Comparison of ENCODE assay signal across 8 mouse cellular contexts in genomic region chr2:49450467-49450866, GRCm38 (mm10). TPM values are rescaled to one million over a fixed set of nuclear protein-coding genes. Genes with fewer than 3 reads are reported as not detected.
A peak's percentile ranks its signal among the peaks of the same experiment; 100 is the strongest.
DNase-seq lines count a peak whose midpoint lies in the region; ATAC-seq and TF ChIP-seq lines count a peak whose summit lies in the region.

No protein-coding gene starts in this region.

- peak overlapping the region; percentile 89; the same call in 1 of the 2 replicates for H3K27ac ChIP-seq in spleen, adult 2 months (ENCODE audit: insufficient read depth, low read length)
- no peak overlapping the region for H3K27ac ChIP-seq in liver, embryonic 11.5 days (ENCODE audit: low read depth, low read length)
- H3K27ac ChIP-seq in stomach, postnatal 0 days (replicated peaks) = no peak overlapping the region

- H3K4me2 ChIP-seq in liver, embryonic 11.5 days = peak overlapping the region; percentile 80
- H3K4me2 ChIP-seq in stomach, postnatal 0 days (replicated peaks; ENCODE audit: low read depth) = peak overlapping the region; percentile 88

- no peak for TF ChIP-seq CTCF in spleen, adult 2 months (IDR thresholded peaks at IDR 0.05; ENCODE audit: extremely low read depth, insufficient read depth, insufficient read length, insufficient replicate concordance)
- TF ChIP-seq CTCF in stomach, postnatal 0 days (IDR thresholded peaks at IDR 0.05; ENCODE audit: low read depth) = no peak

- H3K4me1 ChIP-seq in erythroblast, embryonic 14.5 days (ENCODE audit: control insufficient read depth) = peaks cover 22% of the 10 kb centered on the region
- peaks cover 2% of the 10 kb centered on the region; the same call in 1 of the 2 replicates for H3K4me1 ChIP-seq in spleen, adult 2 months (ENCODE audit: control insufficient read depth, insufficient read depth, insufficient read length)
- no peaks in the 10 kb centered on the region; the same call in none of the 2 replicates for H3K4me1 ChIP-seq in liver, embryonic 11.5 days (replicated peaks; ENCODE audit: control insufficient read depth, insufficient read depth, low read length)
- H3K4me1 ChIP-seq in stomach, postnatal 0 days (replicated peaks; ENCODE audit: control insufficient read depth, insufficient read depth) = no peaks in the 10 kb centered on the region

- 17% methylated on average over 4 of the region's 4 CpGs for WGBS in spleen, adult 2 months
- WGBS in liver, embryonic 11.5 days = 24% methylated on average over 4 of the region's 4 CpGs
- 19% methylated on average over 4 of the region's 4 CpGs for WGBS in stomach, postnatal 0 days

- no peaks in the 10 kb centered on the region for H3K36me3 ChIP-seq in erythroblast, embryonic 14.5 days (ENCODE audit: control insufficient read depth)
- H3K36me3 ChIP-seq in spleen, adult 2 months (ENCODE audit: control insufficient read depth, insufficient read depth, low read length) = no peaks in the 10 kb centered on the region
- H3K36me3 ChIP-seq in liver, embryonic 11.5 days (ENCODE audit: control insufficient read depth, insufficient read depth, low read length) = no peaks in the 10 kb centered on the region
- H3K36me3 ChIP-seq in stomach, postnatal 0 days (ENCODE audit: control insufficient read depth, insufficient read depth, low read length) = no peaks in the 10 kb centered on the region

- ATAC-seq in erythroblast, adult 5-6 weeks (replicated peaks; ENCODE audit: low FRiP score, poor library complexity, severe bottlenecking) = no peak
- ATAC-seq in liver, embryonic 11.5 days (replicated peaks; ENCODE audit: low FRiP score) = no peak
- no peak for ATAC-seq in stomach, postnatal 0 days (ENCODE audit: low FRiP score, low TSS enrichment)

- no peak for TF ChIP-seq EP300 in stomach, postnatal 0 days (optimal IDR thresholded peaks at IDR 0.05)

- TF ChIP-seq POLR2A in spleen, adult 2 months (IDR thresholded peaks at IDR 0.05; ENCODE audit: low read depth, low read length) = no peak

- DNase-seq in spleen, adult 2 months (ENCODE audit: low read depth in 1 of 2, low spot score in 2 of 2) = no peak
- no peak for DNase-seq in spleen, postnatal 4 days (ENCODE audit: low spot score in 2 of 2)
- no peak for DNase-seq in liver, embryonic 11.5 days (ENCODE audit: low spot score)
- DNase-seq in stomach, postnatal 0 days (ENCODE audit: low spot score) = no peak
- DNase-seq in layer of hippocampus, postnatal 25 days (ENCODE audit: extremely low spot score in 1 of 2, low spot score in 1 of 2) = no peak
- DNase-seq in layer of hippocampus, adult 11-12 months (ENCODE audit: low spot score) = no peak

- peak overlapping the region; percentile 97 for H3K4me3 ChIP-seq in erythroblast, embryonic 14.5 days (replicated peaks)
- H3K4me3 ChIP-seq in spleen, adult 2 months (ENCODE audit: extremely low read depth, insufficient read depth, insufficient read length) = peak overlapping the region; percentile 97
- peak overlapping the region; percentile 76 for H3K4me3 ChIP-seq in liver, embryonic 11.5 days (ENCODE audit: low read depth, low read length)
- H3K4me3 ChIP-seq in stomach, postnatal 0 days (ENCODE audit: low read depth, low read length) = peak overlapping the region; percentile 91

- peaks cover 30% of the 10 kb centered on the region for H3K27me3 ChIP-seq in erythroblast, embryonic 14.5 days (ENCODE audit: control insufficient read depth)
- no peaks in the 10 kb centered on the region for H3K27me3 ChIP-seq in spleen, adult 2 months (ENCODE audit: control insufficient read depth, insufficient read depth, low read length)
- H3K27me3 ChIP-seq in liver, embryonic 11.5 days (replicated peaks; ENCODE audit: control insufficient read depth, insufficient read depth, low read length) = no peaks in the 10 kb centered on the region
- no peaks in the 10 kb centered on the region for H3K27me3 ChIP-seq in stomach, postnatal 0 days (ENCODE audit: control insufficient read depth, insufficient read depth, low read length)

- peak overlapping the region; percentile 95 for H3K9ac ChIP-seq in liver, embryonic 11.5 days (ENCODE audit: low read depth, low read length)
- no peak overlapping the region; the same call in 1 of the 2 replicates for H3K9ac ChIP-seq in stomach, postnatal 0 days (ENCODE audit: low read length)

- no peaks in the 10 kb centered on the region for H3K9me3 ChIP-seq in erythroblast, embryonic 14.5 days (ENCODE audit: control insufficient read depth, low read length)
- no peaks in the 10 kb centered on the region for H3K9me3 ChIP-seq in liver, embryonic 11.5 days (ENCODE audit: control insufficient read depth, low read length)
- no peaks in the 10 kb centered on the region for H3K9me3 ChIP-seq in stomach, postnatal 0 days (ENCODE audit: control insufficient read depth, low read length)

RNA-seq across cellular contexts. Expression of gene Epc2, which starts 0.8 kb away (rescaled TPM):
- polyA plus RNA-seq in erythroblast, embryonic 14.5 days (2012) = 0.21 and 0.22 TPM in 2 replicates
- 10.2 and 11.9 TPM in 2 replicates for total RNA-seq in erythroblast, adult 5-6 weeks (2015; ENCODE audit: low replicate concordance)
- 20.6 and 27.3 TPM in 2 replicates for total RNA-seq in erythroblast, adult 5-6 weeks (2017; ENCODE audit: low replicate concordance)
- 5.5 and 5.7 TPM in 2 replicates for polyA plus RNA-seq in spleen, adult 2 months (2012; rRNA removed)
- 4.3 and 6.0 TPM in 2 replicates for polyA plus RNA-seq in liver, embryonic 11.5 days (2014; fragmentation: Nextera tagmentation; extraction: Ambion mirVana)
- polyA plus RNA-seq in stomach, postnatal 0 days (2015; fragmentation: Nextera tagmentation; extraction: Ambion mirVana) = 2.8 and 2.9 TPM in 2 replicates
- total RNA-seq in layer of hippocampus, postnatal 25 days (2021) = 10 to 100 TPM; 48.5 to 49.4 TPM
